Mouse (Mus musculus) lung, embryonic 16.5 days (tissue): ENCODE measurements around the gene Lhb. TPM values are rescaled to one million over a fixed set of nuclear protein-coding genes. Genes with fewer than 3 reads are reported as not detected.
"Not testable (repeated sequence)": the region's sequence is repeated elsewhere in the genome, so short reads cannot be mapped to it uniquely, and the experiment has no call there.

Source experiments
- ATAC-seq: fragments of 200-750 bp; cut with Nextera tagmentation; 2 replicates; pipeline ENCODE4 v1.8.0; 2017; ENCODE audit warnings: low read depth, mild to moderate bottlenecking, moderate library complexity
- H3K27ac ChIP-seq: fragments of 300-500 bp; sonication (generic); 2 replicates; pipeline ENCODE4 v1.5.1; 2014; ENCODE audit warnings: mild to moderate bottlenecking, control low read depth, low read length
- H3K27me3 ChIP-seq: fragments of 300-500 bp; sonication (generic); 2 replicates; pipeline ENCODE4 v1.6.1; 2014; ENCODE audit warnings: low read depth, low read length, mixed read lengths; ENCODE audit not compliant: control insufficient read depth, insufficient read depth
- H3K36me3 ChIP-seq: fragments of 300-500 bp; sonication (generic); 2 replicates; pipeline ENCODE4 v1.6.1; 2014; ENCODE audit warnings: low read length; ENCODE audit not compliant: control insufficient read depth, insufficient read depth
- H3K4me1 ChIP-seq: fragments of 300-500 bp; sonication (generic); replicated peaks from 2 replicates; pipeline ENCODE4 v1.6.1; 2014; ENCODE audit warnings: low read length, mixed read lengths; ENCODE audit not compliant: control insufficient read depth, insufficient read depth
- H3K4me2 ChIP-seq: fragments of 300-500 bp; sonication (generic); 2 replicates; pipeline ENCODE4 v1.6.1; 2014; ENCODE audit warnings: low read depth, low read length, control low read depth
- H3K4me3 ChIP-seq: fragments of 300-500 bp; sonication (generic); 2 replicates; pipeline ENCODE4 v1.5.1; 2014; ENCODE audit warnings: mild to moderate bottlenecking, low read length, control low read depth
- H3K9ac ChIP-seq: fragments of 300-500 bp; sonication (generic); 2 replicates; pipeline ENCODE4 v1.6.1; 2014; ENCODE audit warnings: low read length, control low read depth
- H3K9me3 ChIP-seq: fragments of 300-500 bp; sonication (generic); 2 replicates; pipeline ENCODE4 v1.6.1; 2016; ENCODE audit warnings: low read length; ENCODE audit not compliant: control insufficient read depth
- WGBS: fragments of 180-500 bp; shearing (Covaris S2); extraction: QIAGEN DNeasy Blood & Tissue Kit; methylation state at CpG from one replicate; pipeline ENCODE4 v1.1.7; 2014; 5-methylcytosine and 5-hydroxymethylcytosine counted together
- polyA plus RNA-seq: library from polyadenylated mRNA; unstranded; fragments of >200 nt; fragmentation: Nextera tagmentation; extraction: Ambion mirVana; gene quantifications from 2 replicates; pipeline ENCODE4 v1.2.1, GENCODE M21; 2015

Lhb gene
- polyA plus RNA-seq, 1 experiment from 2014 or later = 3.3 TPM

DNA sequence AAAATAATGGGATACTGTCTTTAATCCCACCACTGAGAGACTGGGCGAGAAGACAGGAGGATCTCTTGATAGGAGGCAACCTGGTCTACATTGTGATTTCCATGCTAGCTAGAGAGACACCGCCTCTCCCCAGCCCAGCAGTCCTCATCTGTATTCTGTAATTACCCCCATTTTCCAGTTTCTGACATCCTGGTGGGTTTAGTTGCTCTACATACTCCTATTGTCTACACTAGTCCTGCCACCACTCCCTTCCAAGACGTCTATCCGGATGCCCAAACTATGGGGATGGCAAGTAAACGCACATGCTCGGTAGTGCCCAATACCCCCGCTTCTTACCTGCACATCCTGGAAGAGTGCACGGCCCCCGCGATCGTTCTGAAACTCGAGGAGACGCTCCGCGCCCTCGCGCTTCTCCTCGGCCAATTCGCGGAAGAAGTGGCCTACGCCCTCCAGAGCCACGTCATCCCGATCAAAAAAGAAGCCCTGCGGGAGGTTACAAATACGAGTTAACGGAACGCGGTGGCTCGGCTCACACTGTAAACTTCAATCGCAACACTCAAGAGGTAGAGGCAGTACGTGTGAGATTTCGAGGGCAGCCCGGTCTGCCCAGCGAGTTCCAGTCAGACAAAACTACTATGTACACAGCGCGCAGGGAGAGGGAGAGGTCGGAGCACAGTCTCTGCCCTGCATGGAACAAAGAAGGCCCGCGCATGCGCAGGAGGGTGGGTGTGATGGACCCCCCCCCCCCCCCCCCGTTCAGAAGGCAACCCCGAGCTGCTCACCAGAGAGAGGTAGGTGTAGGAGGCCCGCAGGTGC lies 38.3 kb downstream of the Lhb start:
- under 1% methylated on average over 39 of the region's 43 CpGs for WGBS
- H3K9me3 ChIP-seq = no peaks in the 10 kb centered on the region
- peak overlapping the region; percentile 79 for H3K9ac ChIP-seq
- peak overlapping the region; percentile 71 for H3K4me2 ChIP-seq
- ATAC-seq = peak; percentile 77
- H3K27me3 ChIP-seq = no peaks in the 10 kb centered on the region
- H3K27ac ChIP-seq = peak overlapping the region; percentile 91
- H3K36me3 ChIP-seq = peaks cover 34% of the 10 kb centered on the region
- H3K4me3 ChIP-seq = peak overlapping the region; percentile 68
- peaks cover 33% of the 10 kb centered on the region for H3K4me1 ChIP-seq

DNA sequence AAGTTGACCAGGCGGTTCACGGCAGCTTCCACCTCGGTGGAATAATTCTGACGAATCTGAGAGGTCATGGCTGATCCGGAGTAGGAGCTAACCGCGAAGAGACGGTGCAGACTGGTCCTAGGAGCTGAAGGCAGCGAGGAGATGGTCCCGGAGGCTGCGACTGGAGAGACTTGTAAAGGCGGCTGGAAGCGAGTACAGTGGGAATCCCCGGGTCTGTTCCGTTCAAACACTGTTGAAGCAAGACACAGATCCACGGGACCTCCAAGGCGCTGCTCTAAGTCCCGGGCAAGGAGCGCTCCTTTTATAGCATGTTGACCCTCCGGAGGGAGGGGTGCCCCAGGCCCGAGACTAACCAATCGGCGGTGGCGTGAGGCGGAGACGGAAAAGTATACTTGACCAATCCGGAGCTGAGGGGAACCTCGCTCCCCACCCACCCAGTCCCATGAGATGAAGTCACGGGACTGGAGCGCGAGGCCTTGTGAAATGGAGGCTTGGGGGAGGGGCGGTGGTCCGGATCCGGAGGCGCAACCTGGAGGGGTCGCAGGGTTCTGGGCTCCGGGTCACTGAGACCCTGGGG lies 39.0 kb downstream of the Lhb start, which contains the start of gene Ftl1:
TSS of gene Ftl1 (minus strand) at position 321 of the 577 bp plus-strand sequence.
- WGBS = under 1% methylated on average over 35 of the region's 37 CpGs
- Histone ChIP-seq H3K4me3 (peak within 1 kb of the TSS; percentile 68), H3K9ac (peak within 1 kb of the TSS; percentile 79), H3K4me2 (peak within 1 kb of the TSS; percentile 71), H3K4me1 (peaks cover 33% of the 10 kb centered on the region), H3K27ac (peak within 1 kb of the TSS; percentile 93), H3K36me3 (peaks cover 28% of the 10 kb centered on the region)
- H3K27me3 ChIP-seq, H3K9me3 ChIP-seq: not testable (repeated sequence)
- ATAC-seq = peak; percentile 97

DNA sequence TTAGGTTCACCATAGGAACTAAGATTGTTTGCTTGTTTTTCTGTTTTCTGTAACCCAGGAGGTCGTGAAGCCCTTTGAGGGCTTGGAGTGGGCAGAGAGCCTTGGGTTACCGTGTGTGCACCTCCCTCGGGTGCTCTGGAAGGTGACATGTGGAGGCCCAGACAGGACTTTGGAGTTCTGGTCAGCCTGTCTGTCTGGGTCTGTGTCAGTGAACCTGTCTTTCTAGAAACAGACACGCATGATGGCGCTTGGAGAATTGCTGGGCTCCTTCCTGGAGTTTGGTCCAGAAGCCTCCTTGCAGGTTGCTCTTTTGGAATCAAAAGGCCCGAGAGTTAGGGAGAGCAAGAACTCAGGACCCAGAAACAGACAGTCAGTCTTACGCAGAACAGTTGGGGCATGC lies 39.8 kb downstream of the Lhb start:
- Histone ChIP-seq H3K4me1 (peaks cover 34% of the 10 kb centered on the region), H3K27ac (peak overlapping the region; percentile 93), H3K4me2 (peak overlapping the region; percentile 63), H3K9me3 (no peaks in the 10 kb centered on the region), H3K9ac (peak overlapping the region; percentile 63), H3K4me3 (peak overlapping the region; percentile 50), H3K27me3 (no peaks in the 10 kb centered on the region), H3K36me3 (peaks cover 29% of the 10 kb centered on the region)
- no peak for ATAC-seq
- WGBS = 58% methylated on average over 7 of the region's 7 CpGs

DNA sequence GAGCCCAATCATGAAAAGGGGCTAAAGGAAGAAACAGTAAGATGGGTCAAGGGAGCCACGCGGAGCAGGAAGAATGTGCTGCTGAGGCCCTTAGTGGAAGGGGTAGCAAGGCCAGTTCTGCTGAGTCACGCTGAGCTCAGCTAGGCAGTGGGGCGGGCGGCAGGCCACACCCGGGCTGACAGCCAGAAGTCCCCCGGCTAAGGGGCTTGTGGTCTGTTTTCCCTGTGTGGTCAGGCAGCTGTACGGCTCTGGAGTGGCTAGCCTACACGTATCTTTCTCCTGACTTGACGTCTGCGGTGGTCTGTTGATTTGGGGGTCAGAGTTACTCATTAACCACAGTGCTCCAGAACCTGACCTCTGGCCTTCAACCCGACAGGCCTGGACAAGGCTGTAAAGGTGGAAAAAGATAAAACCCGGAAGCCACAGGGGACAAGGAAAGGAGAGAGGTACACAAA lies 40.3 kb downstream of the Lhb start:
- ATAC-seq = peak; percentile 26; the same call in 1 of the 2 replicates
- Histone ChIP-seq H3K9ac (peak overlapping the region; percentile 63), H3K4me3 (peak overlapping the region; percentile 50), H3K9me3 (no peaks in the 10 kb centered on the region), H3K4me2 (peak overlapping the region; percentile 63), H3K27ac (peak overlapping the region; percentile 93), H3K36me3 (peaks cover 29% of the 10 kb centered on the region), H3K27me3 (no peaks in the 10 kb centered on the region), H3K4me1 (peaks cover 39% of the 10 kb centered on the region)
- 6% methylated on average over 13 of the region's 13 CpGs for WGBS

DNA sequence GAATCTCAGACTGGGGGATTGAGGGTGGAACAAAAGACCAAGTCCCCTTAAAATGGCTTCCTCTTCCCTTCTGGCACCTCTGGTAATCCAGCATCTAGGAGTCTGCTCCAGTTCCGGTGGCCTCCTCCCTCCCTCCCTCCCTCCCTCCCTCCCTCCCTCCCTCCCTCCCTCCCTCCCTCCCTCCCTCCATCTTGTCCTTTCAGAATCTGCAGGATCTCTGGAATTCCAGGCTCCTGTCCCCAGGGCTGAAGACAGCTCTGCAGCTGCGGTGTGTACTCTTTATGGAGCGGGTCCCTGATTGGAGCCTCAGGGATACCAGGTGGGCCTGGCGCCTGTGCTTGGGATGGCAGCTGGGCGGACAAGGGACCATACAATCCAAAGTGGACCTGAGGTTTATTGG lies 40.7 kb downstream of the Lhb start:
- no peak overlapping the region for H3K4me3 ChIP-seq
- no peaks in the 10 kb centered on the region for H3K9me3 ChIP-seq
- H3K4me1 ChIP-seq = peaks cover 43% of the 10 kb centered on the region
- H3K4me2 ChIP-seq = no peak overlapping the region
- 48% methylated on average over 5 of the region's 5 CpGs for WGBS
- no peaks in the 10 kb centered on the region for H3K27me3 ChIP-seq
- peak overlapping the region; percentile 93 for H3K27ac ChIP-seq
- no peak for ATAC-seq
- peak overlapping the region; percentile 63 for H3K9ac ChIP-seq
- H3K36me3 ChIP-seq = peaks cover 29% of the 10 kb centered on the region

DNA sequence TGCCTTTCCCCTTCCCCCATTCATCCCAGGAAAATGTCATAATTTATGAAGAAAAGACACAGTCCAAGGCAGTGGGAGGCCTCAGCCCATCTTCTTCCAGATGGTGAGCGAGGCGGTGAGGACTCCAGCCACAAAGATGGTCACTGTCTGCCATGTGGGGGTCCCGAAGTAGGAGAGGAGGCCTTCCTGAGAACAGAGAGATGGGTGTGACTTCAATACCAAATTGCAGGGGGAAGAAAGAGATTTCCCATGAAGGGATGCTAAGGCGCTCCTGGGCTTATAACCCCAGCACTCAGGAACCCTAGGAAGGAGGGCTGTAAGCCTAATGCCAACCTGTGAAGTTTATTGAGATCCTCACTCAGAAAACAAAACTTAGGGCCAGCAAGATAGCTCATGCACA lies 41.2 kb downstream of the Lhb start:
- no peak overlapping the region for H3K4me2 ChIP-seq
- peaks cover 39% of the 10 kb centered on the region for H3K4me1 ChIP-seq
- peak overlapping the region; percentile 93 for H3K27ac ChIP-seq

DNA sequence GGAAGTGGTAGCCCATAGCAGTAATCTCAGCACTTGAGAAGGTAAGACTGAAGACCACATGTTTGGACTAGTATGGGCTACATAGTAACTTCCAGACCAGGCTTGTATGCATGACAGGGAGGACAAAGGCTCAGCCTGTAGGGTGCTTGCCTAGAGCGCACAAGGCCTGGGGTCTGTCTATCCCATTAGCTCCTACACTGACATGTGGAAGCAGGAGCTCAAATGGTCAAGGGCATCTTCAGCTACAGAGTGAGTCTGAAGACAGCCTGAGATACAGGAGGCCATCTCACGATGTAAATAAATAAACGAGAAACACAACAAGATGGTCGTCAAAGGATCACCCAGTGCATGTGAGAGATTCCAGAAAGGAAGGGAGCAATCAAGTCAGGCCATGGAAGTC lies 41.7 kb downstream of the Lhb start:
- 81% methylated on average over 4 of the region's 4 CpGs for WGBS
- Histone ChIP-seq H3K9me3 (no peaks in the 10 kb centered on the region), H3K4me1 (peaks cover 38% of the 10 kb centered on the region), H3K27ac (no peak overlapping the region), H3K36me3 (peaks cover 25% of the 10 kb centered on the region), H3K9ac (no peak overlapping the region), H3K27me3 (no peaks in the 10 kb centered on the region), H3K4me3 (no peak overlapping the region), H3K4me2 (no peak overlapping the region)
- ATAC-seq = no peak

More for the DNA sequence above, 41.2 kb downstream of the Lhb start:
- Histone ChIP-seq H3K9ac (0 out of 2 replicates have a peak overlapping the region, but pooled peaks have one; percentile 21), H3K36me3 (peaks cover 29% of the 10 kb centered on the region), H3K27me3 (no peaks in the 10 kb centered on the region), H3K4me3 (no peak overlapping the region), H3K9me3 (no peaks in the 10 kb centered on the region)
- no peak for ATAC-seq
- WGBS = 89% methylated on average over 4 of the region's 4 CpGs

DNA sequence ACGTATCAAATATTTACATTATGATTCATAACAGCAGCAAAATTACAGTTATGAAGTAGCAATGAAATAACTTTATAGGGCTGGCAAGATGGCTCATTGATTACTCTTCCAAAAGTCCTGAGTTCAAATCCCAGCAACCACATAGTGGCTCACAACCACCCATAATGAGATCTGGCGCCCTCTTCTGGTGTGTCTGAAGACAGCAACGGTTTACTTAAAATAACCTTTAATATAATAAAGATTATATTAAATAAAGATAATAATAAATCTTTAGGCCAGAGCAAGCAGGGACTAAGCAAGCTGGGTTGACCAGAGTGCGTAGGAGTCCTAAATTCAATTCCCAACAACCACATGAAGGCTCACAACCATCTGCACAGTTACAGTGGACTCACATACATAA lies 42.2 kb downstream of the Lhb start:
- H3K36me3 ChIP-seq = peaks cover 21% of the 10 kb centered on the region
- H3K27ac ChIP-seq, ATAC-seq, H3K4me2 ChIP-seq, H3K9ac ChIP-seq, H3K27me3 ChIP-seq, H3K4me3 ChIP-seq, H3K9me3 ChIP-seq: not testable (repeated sequence)
- peaks cover 33% of the 10 kb centered on the region for H3K4me1 ChIP-seq
- WGBS = 76% methylated on average over 4 of the region's 4 CpGs

DNA sequence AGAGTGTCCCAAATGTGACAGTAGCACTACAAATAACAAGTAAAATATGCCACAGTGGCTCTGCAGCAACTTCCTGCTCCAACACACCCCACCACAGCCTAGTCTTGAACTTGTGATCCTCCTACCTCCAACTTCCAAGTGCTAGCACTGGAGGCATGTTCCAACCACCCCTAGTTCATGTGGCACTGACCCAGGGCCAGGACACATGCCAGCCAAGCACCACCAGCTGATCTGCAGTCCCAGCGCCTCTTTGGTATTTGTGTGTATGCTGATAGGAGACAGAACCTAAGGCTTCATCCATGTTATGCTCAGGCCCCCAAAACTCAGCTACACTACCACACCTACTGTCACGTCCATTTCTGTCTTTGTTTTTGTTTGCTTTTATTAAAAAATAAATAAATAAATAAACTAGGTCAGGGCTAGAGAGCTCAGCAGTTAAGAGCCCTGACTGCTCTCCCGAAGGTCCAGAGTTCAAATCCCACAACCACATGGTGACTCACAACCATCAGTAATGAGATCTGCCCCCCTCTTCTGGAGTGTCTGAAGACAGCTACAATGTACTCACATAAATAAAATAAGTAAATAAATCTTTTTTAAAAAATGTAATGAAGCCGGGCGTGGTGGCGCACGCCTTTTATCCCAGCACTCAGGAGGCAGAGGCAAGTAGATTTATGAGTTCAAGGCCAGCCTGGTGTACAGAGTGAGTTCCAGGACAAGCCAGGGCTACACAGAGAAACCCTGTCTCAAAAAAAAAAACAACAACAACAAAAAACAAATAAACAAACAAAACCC lies 43.6 kb downstream of the Lhb start:
- Histone ChIP-seq H3K27ac (no peak overlapping the region), H3K4me1 (peaks cover 27% of the 10 kb centered on the region), H3K27me3 (no peaks in the 10 kb centered on the region), H3K9me3 (no peaks in the 10 kb centered on the region), H3K9ac (no peak overlapping the region), H3K4me3 (no peak overlapping the region), H3K36me3 (peaks cover 16% of the 10 kb centered on the region), H3K4me2 (no peak overlapping the region)
- WGBS = 91% methylated on average over 7 of the region's 7 CpGs
- no peak for ATAC-seq
